Mouse (Mus musculus) frontal cortex, adult (tissue): Measurements from ENCODE around the gene Gm28048.

Experiments
- ATAC-seq: cut with Nextera tagmentation; 2 replicates; pipeline ENCODE4 v1.9.2; 2017; ENCODE audit warnings: mild to moderate bottlenecking, moderate library complexity, mixed read lengths; ENCODE audit not compliant: low TSS enrichment

Gene Gm28048

DNA sequence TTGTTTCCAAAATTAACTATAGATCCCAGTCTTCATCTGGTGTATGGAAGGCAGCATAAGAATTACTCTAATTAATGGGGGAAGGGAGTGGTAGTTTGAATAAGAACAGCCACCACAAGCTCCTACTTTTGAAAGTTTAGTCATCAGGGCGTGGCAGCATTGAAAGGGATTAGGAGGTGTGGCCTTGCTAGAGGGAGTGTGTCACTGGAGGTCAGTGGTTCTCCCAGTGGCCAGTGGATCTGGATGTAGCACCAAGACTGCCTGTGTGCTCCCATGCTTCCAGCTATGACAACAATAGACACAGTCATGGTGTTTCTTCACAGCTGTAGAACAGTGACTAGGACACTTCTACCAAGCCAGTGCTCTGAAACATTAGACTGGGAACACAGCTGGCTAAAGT is 32.8 kb downstream of the Gm28048 start:
- ATAC-seq = no peak

DNA sequence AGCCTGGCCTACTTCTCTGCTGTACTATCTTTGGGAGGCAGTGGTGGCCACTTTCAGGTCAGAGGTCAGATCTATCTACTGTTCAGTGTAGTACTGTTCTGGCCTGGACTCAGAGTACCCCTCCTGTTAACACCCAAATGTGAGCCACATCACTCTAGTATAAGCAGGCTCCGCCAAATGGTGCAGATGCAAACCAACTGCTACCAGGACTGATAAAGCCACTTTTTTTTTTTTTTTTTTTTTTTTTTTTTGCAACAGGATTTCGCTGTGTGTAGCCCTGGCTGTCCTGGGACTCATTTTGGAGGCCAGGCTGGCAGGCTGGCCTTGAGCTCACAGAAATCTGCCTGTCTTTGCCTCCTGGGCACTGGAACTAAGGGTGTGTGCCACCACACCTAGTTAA is 42.9 kb downstream of the Gm28048 start:
- ATAC-seq = no peak

DNA sequence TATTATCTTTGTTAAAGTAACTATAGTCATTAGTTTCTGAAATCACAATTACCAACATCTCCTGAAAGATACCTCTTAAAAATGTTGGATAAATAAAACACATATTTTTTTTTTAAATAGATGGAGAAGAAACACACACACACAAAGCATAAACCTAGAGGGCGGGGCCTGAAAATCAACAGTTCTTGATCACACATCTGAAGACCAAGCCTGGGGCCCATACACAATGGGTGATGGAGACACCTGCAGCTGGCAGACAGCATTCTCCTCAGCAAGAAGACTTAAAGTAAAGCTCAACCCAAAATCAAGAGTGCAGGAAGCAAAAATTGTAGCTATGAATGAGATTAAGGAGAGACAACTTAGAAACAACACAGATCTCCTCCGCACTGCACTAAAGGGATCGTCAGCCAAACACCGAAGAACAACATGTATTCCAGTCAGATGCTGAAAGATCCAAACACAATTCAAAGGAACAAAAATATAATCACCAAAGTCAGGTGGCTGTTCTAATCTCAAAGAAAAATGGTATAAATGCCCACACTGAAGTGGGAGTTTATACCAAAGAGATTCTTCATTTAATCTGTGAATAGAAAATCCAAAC is 44.1 kb downstream of the Gm28048 start:
- peak; percentile 59 for ATAC-seq

DNA sequence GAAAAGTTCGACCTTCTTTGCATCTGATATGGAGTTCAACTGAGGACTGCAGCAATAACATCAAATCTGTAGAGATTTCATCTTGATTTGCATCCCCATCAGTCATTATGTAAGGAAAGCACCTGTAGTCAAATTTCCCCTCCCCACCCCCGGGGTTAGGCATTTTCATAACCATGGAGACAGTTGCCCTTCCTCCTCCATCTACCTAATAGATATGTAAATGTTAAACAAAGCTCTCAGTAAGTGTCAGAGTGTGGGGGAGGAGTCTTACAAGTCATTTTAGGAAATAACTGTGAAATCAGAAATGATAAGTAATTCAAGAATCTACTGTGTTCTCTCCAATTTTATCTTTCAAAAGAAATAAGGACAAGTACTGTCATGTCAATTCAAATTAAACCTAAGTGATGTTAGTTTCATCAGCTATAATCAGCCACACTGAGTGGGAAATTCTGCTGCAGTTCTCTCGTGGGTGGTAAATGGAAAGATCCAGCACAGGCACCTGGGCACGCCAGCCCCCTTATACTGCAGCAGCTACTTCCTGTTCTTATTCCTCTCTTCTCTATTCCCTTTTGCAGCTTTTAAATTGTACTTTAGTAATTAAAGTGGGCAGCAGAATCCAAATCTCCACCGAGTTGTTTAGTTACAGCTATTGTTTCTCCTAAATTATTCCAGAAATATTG is 45.3 kb downstream of the Gm28048 start:
- peak; percentile 71 for ATAC-seq

DNA sequence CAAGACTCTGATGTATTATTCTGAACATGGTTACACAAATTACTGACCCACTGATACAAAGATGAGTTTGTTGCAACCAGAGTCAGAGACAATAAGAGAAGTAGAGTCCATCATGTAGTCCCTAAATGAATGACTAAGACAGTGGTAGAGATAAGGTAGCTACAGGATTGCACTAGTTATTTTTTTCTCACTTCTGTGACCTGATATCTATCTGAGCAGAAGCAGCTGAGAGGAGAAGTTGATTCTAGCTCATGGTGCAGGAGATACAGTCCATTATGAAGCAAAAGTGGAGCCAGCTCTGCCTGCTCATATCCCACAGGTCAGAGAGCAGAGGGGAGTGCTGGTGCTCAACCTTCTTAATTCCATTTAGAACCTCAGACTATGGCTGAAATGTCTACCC is 49.7 kb downstream of the Gm28048 start:
- ATAC-seq = no peak

DNA sequence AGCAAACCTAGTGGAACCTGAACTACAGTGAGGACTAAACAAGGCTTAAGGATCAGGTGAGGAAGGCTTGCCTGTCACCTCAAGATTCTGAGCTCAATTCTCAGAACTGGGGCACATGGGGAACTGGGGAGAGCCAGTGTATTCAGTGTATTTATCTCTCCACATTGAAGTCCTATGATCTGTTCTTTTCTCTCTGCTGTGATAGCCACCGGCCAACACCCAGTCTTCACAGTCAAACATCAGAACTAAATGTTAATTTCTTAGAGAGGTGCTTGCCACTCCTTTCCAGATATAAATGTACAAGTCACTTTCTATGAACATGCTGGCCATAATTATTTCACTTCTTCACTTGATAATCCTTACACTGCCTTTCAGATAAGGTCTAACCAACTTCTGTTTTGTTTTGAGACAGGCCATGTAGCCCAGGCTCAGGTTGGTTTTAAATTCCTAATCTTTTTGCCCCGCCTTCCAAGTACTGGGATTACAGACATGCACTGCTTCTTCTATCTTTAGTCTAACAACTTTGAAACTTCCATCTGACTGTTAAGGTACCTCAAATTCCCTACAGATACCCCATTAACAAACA is 50.5 kb downstream of the Gm28048 start:
- no peak for ATAC-seq

DNA sequence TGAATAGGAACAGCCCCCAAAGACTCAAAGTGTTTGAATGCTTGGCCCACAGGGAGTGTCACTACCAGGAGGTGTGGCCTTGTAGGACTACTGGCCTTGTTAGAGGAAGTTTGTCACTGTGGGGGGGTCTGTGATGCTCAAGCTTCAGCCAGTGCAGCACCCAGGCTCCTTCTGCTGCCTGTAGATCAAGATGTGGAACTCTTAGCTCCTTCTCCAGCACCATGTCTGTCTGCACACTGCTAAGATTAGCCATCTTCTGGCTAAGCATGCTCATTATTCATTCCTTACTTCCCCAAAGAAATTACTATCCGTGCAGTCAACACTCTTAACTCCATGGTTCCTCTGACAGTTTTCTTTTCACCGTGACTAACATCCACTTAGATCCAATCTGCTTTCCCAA is 51.8 kb downstream of the Gm28048 start:
- no peak for ATAC-seq

DNA sequence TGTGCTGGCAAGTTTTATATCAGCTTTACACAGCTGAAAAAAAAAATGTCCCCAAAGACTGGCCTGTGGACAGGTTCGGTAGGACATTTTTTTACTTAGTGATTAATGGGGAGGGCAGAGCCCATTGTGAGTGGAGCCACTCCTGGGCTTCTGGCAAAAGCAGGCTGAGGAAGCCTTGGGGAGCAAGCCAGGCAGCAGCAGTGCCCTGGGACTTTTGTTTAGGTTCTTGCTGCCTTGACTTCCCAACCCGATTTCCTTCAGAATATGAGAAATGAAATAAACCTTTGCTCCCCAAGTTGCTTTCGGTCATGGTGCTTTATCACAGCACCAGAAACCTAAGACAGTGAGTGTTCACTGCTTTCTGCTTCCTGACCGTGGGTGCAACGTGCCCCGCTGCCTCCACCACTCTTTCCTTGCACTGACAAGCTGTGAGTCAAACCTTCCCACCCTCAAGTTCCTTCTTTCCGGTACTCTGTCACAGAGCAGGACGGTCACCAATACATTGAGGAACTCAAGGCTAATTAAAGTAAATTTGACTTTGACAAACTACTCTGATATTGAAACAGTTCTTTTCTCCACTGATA is 53.2 kb downstream of the Gm28048 start:
- ATAC-seq = peak; percentile 47; the same call in 1 of the 2 replicates

DNA sequence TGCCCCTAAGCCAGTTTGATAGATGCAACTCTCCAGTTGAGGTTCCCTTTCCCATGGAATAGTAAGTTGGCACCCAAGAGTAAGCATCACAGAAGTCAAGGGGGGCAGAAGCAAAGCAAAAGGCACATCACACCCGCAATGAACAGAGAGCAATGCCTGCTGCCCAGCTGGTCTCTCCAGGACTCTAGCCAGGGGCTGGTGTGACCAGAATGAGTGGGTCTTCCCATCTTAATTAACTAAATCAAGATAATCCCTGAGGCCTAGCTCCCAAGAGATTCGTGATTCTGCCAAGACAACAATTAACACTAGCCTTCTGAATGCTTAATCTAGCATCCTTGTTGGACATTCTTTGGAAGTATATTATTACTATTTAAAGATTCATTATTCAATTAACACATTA is 58.3 kb downstream of the Gm28048 start:
- no peak for ATAC-seq

DNA sequence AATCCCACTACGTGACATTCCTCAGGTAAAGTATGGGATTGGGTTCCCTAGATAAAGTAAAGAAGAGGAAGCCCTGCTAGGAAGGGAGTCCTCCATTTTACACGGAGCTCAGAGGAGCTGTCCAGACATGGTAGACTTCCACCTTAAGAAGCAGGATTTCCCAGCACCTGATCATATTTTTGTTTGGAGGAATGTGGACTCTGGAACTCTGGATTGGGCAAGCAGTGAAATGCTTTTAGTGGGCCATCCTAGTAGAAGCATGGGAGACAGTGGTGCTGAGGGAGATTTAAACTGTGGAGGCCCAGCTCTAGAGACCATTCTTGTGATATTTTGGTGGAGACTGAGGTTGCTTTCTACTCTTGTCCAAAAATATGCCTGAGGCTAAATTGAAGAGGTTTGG is 59.3 kb downstream of the Gm28048 start:
- ATAC-seq = no peak

DNA sequence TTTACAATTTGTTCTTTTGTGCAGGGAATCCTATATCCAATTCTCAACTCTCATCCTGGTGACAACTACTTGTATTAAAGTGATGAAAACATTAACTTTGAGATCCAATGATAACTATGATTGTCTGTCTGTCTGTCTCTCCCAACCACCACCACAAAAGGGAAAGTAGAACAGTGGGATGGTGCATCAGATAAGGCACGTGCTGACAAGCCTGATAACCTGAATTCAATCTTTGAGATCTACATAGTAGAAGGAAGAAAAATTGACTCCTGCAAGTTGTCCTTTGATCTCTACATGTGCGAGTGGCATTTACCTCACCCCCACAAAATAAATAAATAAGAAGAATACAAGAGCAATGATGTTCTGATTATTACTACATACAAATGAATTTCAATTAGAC is 62.6 kb downstream of the Gm28048 start:
- no peak for ATAC-seq

DNA sequence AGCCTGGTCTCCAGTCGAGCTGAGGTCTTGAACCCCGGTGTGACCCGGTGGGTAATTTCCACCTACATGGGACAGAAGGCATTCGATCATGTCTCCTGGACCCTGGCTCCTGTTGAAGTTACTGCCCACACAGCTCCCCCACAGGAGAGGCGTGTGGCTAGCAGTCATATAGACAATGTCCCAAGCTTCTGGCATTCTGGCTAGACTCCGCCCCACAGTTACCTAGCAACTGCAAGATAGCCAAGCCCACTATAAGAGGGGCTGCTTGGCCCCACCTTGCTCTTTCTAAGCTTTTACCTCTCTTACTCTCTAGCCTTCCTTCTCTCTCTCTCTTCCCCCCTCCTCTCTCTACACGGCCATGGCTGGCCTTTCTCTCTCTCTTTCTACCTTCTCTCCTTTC is 64.1 kb downstream of the Gm28048 start:
- no peak for ATAC-seq

DNA sequence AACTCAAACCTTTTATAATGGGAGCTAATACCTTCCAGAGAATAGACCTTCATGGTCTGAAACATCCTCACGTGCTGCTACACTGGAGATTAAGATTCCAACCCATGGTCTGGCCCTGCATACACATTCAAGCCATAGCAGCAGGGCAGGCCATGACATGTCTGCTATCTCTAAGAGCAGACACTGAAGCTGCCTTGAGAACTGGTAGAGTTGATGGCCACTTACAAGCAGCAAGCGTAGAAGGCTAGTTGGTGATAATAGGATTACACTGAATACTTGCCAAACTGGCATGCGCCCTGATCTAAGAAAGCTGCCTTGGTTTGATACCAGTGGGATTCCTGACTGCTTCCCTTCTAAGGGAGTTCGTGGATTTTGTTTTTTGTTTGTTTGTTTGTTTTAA is 68.1 kb downstream of the Gm28048 start:
- ATAC-seq = no peak

DNA sequence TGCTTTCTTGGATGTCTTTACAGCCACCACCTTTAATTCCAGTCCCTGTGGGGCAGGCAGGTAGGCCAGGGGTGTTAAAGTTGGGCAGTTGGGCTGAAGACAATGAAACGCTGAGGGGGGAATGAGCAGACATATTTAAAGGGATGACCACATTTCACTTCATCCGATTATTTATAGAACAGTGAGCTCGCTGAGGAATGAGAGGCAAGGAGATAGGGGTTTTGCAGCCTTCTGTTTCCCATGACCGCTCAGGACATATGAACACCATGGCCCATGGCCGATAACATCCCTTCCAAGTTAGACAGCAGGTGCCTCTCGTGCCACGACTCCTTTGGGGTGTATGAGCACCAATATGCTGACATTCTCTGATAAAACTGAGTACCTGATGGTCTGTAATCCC is 70.1 kb downstream of the Gm28048 start:
- no peak for ATAC-seq

DNA sequence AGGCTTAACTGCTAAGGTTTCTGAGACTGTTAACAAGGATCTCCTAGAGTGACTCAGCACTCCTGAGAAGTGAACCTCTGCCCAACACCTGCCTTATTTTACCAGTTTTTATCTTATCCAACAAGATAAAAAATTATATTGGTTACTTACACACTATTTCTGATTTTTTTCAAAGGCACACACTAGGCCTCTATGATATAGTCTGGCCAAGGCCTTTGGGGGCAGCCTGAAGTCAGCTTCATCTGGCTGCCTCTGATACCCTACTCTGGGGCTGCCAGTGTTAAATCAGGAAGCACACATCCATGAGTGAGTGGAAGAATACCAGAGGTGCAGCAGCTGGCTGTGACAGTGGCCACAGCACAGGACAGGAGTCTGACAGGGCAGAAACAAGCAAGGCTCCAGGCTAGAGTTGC is 75.4 kb downstream of the Gm28048 start:
- ATAC-seq = no peak

DNA sequence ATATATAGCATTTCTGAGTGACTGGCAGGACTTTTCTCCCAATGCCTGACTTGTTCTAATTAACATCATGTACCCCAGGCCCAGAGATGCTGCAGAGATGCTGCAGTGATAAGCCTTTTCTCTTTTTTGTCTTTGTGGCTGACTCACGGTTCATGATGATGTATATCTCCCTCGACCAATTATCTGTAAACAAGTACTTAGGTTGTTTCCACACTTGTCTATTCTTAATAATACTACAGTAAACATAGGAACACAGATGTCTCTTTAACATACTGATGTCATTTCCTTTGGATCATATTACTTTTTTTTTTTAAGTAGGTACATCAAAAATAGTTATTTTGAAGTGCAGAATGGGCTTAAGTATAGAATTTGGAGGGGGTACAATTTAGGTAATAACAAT is 79.0 kb downstream of the Gm28048 start:
- ATAC-seq = no peak

DNA sequence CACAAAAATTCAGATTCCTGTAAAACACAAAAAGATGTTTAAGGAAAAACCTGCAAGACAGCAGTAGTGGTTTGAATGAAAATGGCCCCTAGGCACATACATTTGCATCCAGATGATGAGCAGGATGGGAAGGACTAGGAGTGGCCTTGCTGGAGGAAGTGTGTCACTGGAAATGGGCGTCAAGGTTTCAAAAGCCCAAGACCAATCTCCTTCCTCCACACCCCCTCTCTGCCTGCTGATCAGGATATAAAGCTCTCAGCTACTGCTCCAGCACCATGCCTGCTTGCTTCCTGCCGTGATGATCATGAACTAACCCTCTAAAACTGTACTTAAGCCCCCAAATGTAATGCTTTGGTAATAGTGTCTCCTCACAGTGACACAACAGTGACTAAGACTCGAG is 81.8 kb downstream of the Gm28048 start:
- ATAC-seq = no peak

DNA sequence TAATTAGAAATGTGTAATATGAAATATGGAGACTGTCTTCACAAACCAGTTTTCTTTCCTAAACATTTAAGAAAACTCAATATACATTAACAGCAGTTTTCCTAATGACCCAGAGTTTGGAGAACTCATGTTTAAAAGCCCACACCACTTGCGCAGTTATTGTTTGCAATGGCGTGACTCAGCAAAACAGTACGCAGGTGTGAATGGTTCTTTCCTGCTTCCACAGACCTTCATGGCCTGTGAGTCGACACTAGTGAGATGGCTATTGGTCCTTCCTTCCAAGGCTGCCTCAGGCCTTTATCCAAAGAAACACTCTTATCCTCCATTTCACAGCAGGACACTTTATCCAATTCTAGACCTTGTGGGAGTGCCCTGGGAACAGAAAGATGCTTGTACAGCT is 84.2 kb downstream of the Gm28048 start:
- no peak for ATAC-seq

DNA sequence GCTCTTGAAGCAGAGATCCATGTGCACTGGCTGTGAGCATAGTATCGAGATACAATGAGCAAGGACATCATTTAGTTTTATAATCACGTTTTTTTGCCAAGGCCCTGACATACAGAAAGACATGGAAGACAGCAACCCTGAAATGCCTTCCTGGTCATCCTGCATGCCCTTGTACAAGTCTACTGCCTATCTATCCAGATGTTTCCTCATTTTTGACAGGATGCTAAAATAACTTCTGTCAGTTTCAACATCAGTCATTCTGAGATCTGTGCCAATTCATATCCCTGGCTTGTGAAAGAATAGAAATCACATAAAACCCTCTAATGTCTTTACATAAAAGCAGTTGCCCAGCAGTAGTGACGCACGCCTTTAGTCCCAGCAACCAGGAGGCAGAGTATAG is 84.8 kb downstream of the Gm28048 start:
- no peak for ATAC-seq

DNA sequence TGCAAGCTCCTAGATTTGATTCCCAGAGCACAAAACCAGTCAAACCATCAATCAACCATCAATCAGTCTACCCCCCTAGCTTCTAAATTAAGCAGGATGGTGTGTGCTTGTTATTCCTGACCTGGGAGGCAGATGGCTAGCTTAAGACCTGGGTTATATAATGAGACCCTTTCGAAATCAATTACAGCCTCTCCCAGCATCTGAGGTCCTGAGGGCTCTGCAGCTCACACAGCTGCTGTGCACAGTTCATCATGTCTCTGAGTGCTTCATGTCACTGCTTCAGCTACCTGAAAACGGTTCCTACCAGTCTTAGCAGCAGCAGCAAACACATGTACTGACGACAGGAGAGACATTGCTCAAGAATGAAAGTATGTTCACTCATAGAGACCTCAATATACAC is 88.8 kb downstream of the Gm28048 start:
- ATAC-seq = no peak

DNA sequence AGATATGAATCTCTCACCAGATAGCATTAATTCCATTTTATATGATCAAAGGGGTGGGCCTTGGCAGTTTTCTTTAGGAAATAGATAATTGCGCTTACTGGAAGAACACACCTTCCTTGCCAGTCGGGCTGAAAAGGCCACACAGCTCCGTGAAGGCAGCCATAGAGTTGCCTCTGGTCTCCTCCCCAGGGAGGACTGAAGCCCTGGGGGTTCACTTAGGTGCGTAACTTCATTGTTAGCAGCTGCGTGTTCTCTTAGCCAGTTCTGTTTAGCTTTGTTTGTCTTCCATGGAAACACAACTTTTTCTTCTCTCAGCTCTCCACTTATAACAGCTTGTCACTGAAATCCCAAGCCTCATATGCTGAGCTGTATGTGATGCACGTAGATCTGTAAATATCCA is 89.4 kb downstream of the Gm28048 start:
- ATAC-seq = no peak

DNA sequence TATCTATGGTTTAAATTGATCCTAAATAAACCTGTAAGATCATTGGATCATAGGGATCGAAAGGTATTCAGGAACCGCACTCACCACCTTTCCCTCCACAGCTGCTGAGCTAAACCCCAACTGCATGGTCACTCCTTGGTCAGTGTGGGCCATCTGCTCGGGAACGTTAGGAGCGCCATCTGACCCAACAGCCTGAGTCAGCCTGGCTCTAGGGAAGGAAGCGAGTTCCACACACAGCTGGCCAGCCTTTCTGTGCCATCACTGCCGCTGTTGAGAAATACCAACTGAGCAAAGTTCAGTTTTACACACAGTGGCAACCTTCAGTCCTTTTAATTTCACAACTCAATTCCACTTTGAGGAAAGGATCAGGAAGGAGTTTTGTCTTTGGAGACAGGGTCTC is 90.0 kb downstream of the Gm28048 start:
- ATAC-seq = no peak

DNA sequence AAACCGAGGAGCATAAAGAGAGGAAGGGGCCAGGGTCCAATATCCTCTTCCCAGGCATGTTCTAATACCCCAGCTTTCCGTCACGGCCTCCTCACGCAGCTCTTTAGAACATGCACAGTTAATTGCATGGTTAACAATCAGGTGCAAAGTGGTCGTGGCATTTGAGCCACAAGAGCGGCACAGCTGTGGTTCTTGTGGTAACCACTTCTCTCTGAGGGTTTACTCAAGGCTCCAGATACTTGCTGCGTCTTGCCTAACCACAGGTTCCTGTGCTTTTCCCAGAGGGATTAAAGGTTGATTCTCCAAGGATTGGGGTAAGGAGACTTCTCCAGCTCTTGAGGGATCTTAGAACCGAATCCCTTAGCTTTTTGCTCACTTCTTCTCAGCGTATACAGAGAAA is 90.6 kb downstream of the Gm28048 start:
- no peak for ATAC-seq
